8 mouse cellular contexts compared by ENCODE assay signal in the genomic region with DNA sequence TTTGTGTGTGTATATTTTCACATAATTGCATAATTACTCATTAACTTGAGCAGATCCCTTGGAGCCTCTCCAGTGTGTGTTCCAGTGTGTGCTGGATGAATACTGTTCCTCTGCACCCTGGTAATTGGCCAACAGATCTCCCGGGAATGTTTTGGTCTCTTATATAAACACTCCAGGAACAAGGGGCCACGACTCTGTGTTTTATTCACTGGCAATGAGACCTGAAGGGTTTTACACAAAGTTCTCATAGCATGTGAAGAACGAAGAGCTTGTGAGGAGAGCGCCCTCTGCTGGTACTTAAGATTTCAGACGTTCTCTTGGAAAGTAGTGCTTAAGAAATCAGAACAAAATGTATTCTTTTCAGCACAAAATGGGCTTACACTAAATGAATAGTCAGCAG.
DNase-seq lines count a peak whose midpoint lies in the region; ATAC-seq lines count a peak whose summit lies in the region.
"Had no signal": no experiment of that assay in that cellular context is flagged by ENCODE, and none has a peak within 500 bp of the region (broad histone marks: within the 10 kb centered on the region; RNA-seq: fewer than 3 reads in every experiment).

No protein-coding gene starts in this region.

- H3K27ac ChIP-seq in intestine, embryonic 15.5 days: no peak overlapping the region
- no peak overlapping the region for H3K27ac ChIP-seq in midbrain, embryonic 11.5 days (ENCODE audit: low read depth, low read length)
- H3K27ac ChIP-seq: liver, embryonic 13.5 days had no signal

- WGBS in intestine, embryonic 15.5 days: under 1% methylated on average over 5 of the region's 5 CpGs
- 6% methylated on average over 5 of the region's 5 CpGs for WGBS in midbrain, embryonic 11.5 days

- no peak overlapping the region for H3K9ac ChIP-seq in intestine, embryonic 15.5 days
- no peak overlapping the region for H3K9ac ChIP-seq in midbrain, embryonic 11.5 days (ENCODE audit: low read length)
- H3K9ac ChIP-seq: liver, embryonic 13.5 days had no signal

- H3K36me3 ChIP-seq in intestine, embryonic 15.5 days: no peaks in the 10 kb centered on the region
- H3K36me3 ChIP-seq in midbrain, embryonic 11.5 days (ENCODE audit: control insufficient read depth, insufficient read depth, low read length): no peaks in the 10 kb centered on the region
- H3K36me3 ChIP-seq: liver, embryonic 13.5 days had no signal

- H3K27me3 ChIP-seq in intestine, embryonic 15.5 days (replicated peaks): no peaks in the 10 kb centered on the region
- H3K27me3 ChIP-seq in midbrain, embryonic 11.5 days (ENCODE audit: control insufficient read depth, insufficient read depth, low read length): no peaks in the 10 kb centered on the region
- H3K27me3 ChIP-seq: liver, embryonic 13.5 days had no signal

- H3K4me1 ChIP-seq in intestine, embryonic 15.5 days (replicated peaks): no peaks in the 10 kb centered on the region
- no peaks in the 10 kb centered on the region; the same call in 1 of the 2 replicates for H3K4me1 ChIP-seq in midbrain, embryonic 11.5 days (ENCODE audit: control insufficient read depth, insufficient read depth, low read length)
- H3K4me1 ChIP-seq: liver, embryonic 13.5 days had no signal

- H3K4me2 ChIP-seq in intestine, embryonic 15.5 days (replicated peaks): no peak overlapping the region
- no peak overlapping the region for H3K4me2 ChIP-seq in midbrain, embryonic 11.5 days
- H3K4me2 ChIP-seq: liver, embryonic 13.5 days had no signal

- no peak overlapping the region for H3K4me3 ChIP-seq in intestine, embryonic 15.5 days (replicated peaks)
- H3K4me3 ChIP-seq in midbrain, embryonic 11.5 days (ENCODE audit: low read depth, low read length): no peak overlapping the region
- H3K4me3 ChIP-seq: liver, embryonic 13.5 days had no signal

- peak; percentile 27 for DNase-seq in T-cell, adult 2 months (ENCODE audit: low spot score)
- peak; percentile 66 to 74 for DNase-seq in cerebellum, adult 18-20 months
- DNase-seq in frontal cortex, adult 2 months (ENCODE audit: extremely low spot score in 1 of 2, low spot score in 1 of 2): peak; percentile 51 to 92
- peak; percentile 19 to 27 for DNase-seq in left cerebral cortex, adult 8-10 months (ENCODE audit: low spot score in 2 of 2)
- peak; percentile 95 for DNase-seq in midbrain, embryonic 11.5 days (ENCODE audit: low spot score, missing footprints)
- peak; percentile 64 for DNase-seq in skeletal muscle tissue, adult 2 months (ENCODE audit: low read depth, low spot score)
- DNase-seq: liver, embryonic 13.5 days had no signal

- ATAC-seq in intestine, embryonic 15.5 days: peak; percentile 71
- peak; percentile 47; the same call in 1 of the 2 replicates for ATAC-seq in midbrain, embryonic 11.5 days (ENCODE audit: low FRiP score)

- no peaks in the 10 kb centered on the region for H3K9me3 ChIP-seq in intestine, embryonic 15.5 days
- H3K9me3 ChIP-seq in midbrain, embryonic 11.5 days (ENCODE audit: control insufficient read depth, low read length): no peaks in the 10 kb centered on the region
- H3K9me3 ChIP-seq: liver, embryonic 13.5 days had no signal

Comparison
In these comparisons a context has a peak if more than half of its experiments do, and no peak if none do; other contexts are left out.
1. DNase-seq: peak in every context shown above with its lines; median percentile 95 in midbrain, embryonic 11.5 days; 72 in frontal cortex, adult 2 months; 70 in cerebellum, adult 18-20 months; 64 in skeletal muscle tissue, adult 2 months; 27 in T-cell, adult 2 months; 23 in left cerebral cortex, adult 8-10 months.